Mouse (Mus musculus) splenic B cell, adult 2 months (primary cell): ENCODE results near the gene Ier3.

Experiments used
- DNase-seq: peaks from one replicate; pipeline ENCODE4 v3.0.0-alpha.2; 2011; ENCODE audit warnings: low read depth, low spot score
- H3K27me3 ChIP-seq: 2 replicates; pipeline ENCODE4 v1.6.1; 2012; ENCODE audit warnings: mild to moderate bottlenecking, low read length, moderate library complexity, mixed read lengths; ENCODE audit not compliant: control insufficient read depth, poor library complexity, insufficient read depth, severe bottlenecking
- H3K36me3 ChIP-seq: 2 replicates; pipeline ENCODE4 v1.6.1; 2012; ENCODE audit warnings: mild to moderate bottlenecking, low read length, moderate library complexity, mixed read lengths; ENCODE audit not compliant: control insufficient read depth, poor library complexity, insufficient read depth, severe bottlenecking

Ier3 gene

GRCm38 (mm10) chr17:35820111-35820510 lies 1.4 kb upstream of the Ier3 start:
- DNase-seq = no peak
- Histone ChIP-seq H3K27me3 (no peaks in the 10 kb centered on the region), H3K36me3 (no peaks in the 10 kb centered on the region)

GRCm38 (mm10) chr17:35822564-35822963 lies 1.1 kb downstream of the Ier3 start:
- DNase-seq = no peak
- H3K27me3 ChIP-seq = no peaks in the 10 kb centered on the region
- no peaks in the 10 kb centered on the region for H3K36me3 ChIP-seq

GRCm38 (mm10) chr17:35822964-35823937 lies 1.8 kb downstream of the Ier3 start, which contains the start of gene Flot1:
Gene Flot1, plus strand, starts transcription at chr17:35823230.
- H3K27me3 ChIP-seq = no peaks in the 10 kb centered on the region
- no peaks in the 10 kb centered on the region for H3K36me3 ChIP-seq
- DNase-seq = peak; percentile 79

GRCm38 (mm10) chr17:35824402-35824801 lies 2.9 kb downstream of the Ier3 start:
- Histone ChIP-seq H3K36me3 (no peaks in the 10 kb centered on the region), H3K27me3 (no peaks in the 10 kb centered on the region)
- DNase-seq = peak; percentile 37

GRCm38 (mm10) chr17:35825109-35825850 lies 3.8 kb downstream of the Ier3 start:
- DNase-seq = no peak
- Histone ChIP-seq H3K27me3 (no peaks in the 10 kb centered on the region), H3K36me3 (no peaks in the 10 kb centered on the region)

- no peaks in the 10 kb centered on the region for H3K27me3 ChIP-seq
- DNase-seq = peak; percentile 94
- peaks cover 10% of the 10 kb centered on the region for H3K36me3 ChIP-seq
Observed at GRCm38 (mm10) chr17:35829737-35830136, 8.3 kb downstream of the Ier3 start.

GRCm38 (mm10) chr17:35832400-35833238 lies 11.1 kb downstream of the Ier3 start:
- Histone ChIP-seq H3K27me3 (no peaks in the 10 kb centered on the region), H3K36me3 (peaks cover 15% of the 10 kb centered on the region)

GRCm38 (mm10) chr17:35833239-35833751 lies 11.8 kb downstream of the Ier3 start:
- no peaks in the 10 kb centered on the region for H3K27me3 ChIP-seq
- peaks cover 15% of the 10 kb centered on the region for H3K36me3 ChIP-seq
- no peak for DNase-seq

More at GRCm38 (mm10) chr17:35832400-35833238, 11.1 kb downstream of the Ier3 start:
- DNase-seq = no peak

- Histone ChIP-seq H3K27me3 (no peaks in the 10 kb centered on the region), H3K36me3 (peaks cover 15% of the 10 kb centered on the region)
- no peak for DNase-seq
Observed at GRCm38 (mm10) chr17:35833894-35834293, 12.4 kb downstream of the Ier3 start.

- Histone ChIP-seq H3K27me3 (no peaks in the 10 kb centered on the region), H3K36me3 (peaks cover 15% of the 10 kb centered on the region)
- DNase-seq = no peak
Observed at GRCm38 (mm10) chr17:35834696-35835422, 13.4 kb downstream of the Ier3 start.

GRCm38 (mm10) chr17:35835424-35836140 lies 14.1 kb downstream of the Ier3 start:
- no peaks in the 10 kb centered on the region for H3K27me3 ChIP-seq
- H3K36me3 ChIP-seq = peaks cover 15% of the 10 kb centered on the region
- no peak for DNase-seq

GRCm38 (mm10) chr17:35836178-35836965 lies 14.9 kb downstream of the Ier3 start:
- H3K36me3 ChIP-seq = peaks cover 15% of the 10 kb centered on the region
- DNase-seq = peak; percentile 90
- H3K27me3 ChIP-seq = no peaks in the 10 kb centered on the region
